Mouse (Mus musculus) 416B (cell line): Measurements from ENCODE around the gene Cwc27.

Experiments
- DNase-seq: peaks from one replicate; pipeline ENCODE4 v3.0.0; 2011; ENCODE audit warnings: low read depth

Gene Cwc27

GRCm38 (mm10) chr13:104611296-104611695 lies 205.6 kb downstream of the Cwc27 start:
- peak; percentile 65 for DNase-seq

GRCm38 (mm10) chr13:104610210-104611111 lies 206.5 kb downstream of the Cwc27 start:
- peak; percentile 91 for DNase-seq

DNA sequence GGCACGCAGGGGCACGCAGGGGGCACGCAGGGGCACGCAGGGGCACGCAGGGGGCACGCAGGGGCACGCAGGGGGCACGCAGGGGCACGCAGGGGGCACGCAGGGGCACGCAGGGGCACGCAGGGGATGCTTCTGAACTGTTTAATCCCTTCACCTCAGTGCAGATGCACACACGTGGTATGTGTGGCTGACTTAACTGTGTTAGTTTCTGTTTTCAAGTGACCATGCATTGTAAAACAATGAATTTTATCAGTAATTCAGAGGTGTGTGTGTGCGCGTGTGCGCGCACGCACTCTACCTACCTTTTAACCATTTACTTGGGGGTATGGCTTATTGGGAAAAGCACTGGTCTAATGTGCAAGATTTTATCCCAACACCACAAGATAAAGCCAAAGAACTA lies 208.4 kb downstream of the Cwc27 start:
- no peak for DNase-seq

GRCm38 (mm10) chr13:104606786-104607580 lies 210.0 kb downstream of the Cwc27 start:
- DNase-seq = peak; percentile 92

GRCm38 (mm10) chr13:104605111-104605510 lies 211.8 kb downstream of the Cwc27 start:
- DNase-seq = peak; percentile 70

GRCm38 (mm10) chr13:104602197-104602596 lies 214.7 kb downstream of the Cwc27 start:
- no peak for DNase-seq

GRCm38 (mm10) chr13:104601783-104602182 lies 215.2 kb downstream of the Cwc27 start:
- DNase-seq = no peak

DNA sequence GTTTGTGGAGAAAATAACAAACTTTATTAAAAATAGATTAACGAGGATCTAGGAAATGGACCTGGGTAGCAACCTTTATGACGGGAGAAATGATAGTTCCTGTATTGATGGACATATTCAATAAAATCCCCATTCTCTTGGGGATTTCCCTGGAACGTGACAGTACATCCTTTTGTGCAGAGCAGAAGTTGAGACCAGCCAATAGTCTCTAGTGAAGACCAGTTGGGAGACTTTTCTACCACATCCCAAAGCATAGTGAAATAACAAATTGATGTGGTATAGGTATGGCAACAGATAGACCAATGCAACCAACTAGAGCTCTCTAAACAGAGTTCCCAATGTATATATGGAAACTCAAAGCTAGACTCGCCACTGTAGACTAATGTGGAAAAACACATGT lies 220.7 kb downstream of the Cwc27 start:
- DNase-seq = no peak

GRCm38 (mm10) chr13:104594820-104595351 lies 222.1 kb downstream of the Cwc27 start:
- no peak for DNase-seq

- DNase-seq = no peak
Observed at GRCm38 (mm10) chr13:104590931-104591330, 226.0 kb downstream of the Cwc27 start.

- no peak for DNase-seq
Observed at GRCm38 (mm10) chr13:104590097-104590607, 226.8 kb downstream of the Cwc27 start.

DNA sequence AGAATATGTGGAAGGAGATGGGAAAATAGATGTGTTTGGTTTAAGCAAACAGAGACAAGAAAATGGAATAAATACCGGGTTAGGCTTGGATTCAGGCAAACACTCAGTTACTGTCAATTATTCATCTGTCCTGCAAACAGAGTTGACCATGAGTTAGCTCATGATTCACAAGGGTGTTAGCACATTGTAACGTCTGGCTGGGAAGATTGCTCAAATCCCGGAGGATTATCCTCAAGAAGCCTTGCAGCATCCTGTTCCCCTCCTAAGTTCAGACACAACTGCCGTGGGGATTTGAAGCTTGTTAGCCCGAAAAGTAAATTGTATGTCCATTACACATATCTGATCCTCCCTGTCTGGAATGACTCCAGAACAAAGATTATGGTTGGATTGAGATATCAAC lies 228.6 kb downstream of the Cwc27 start:
- no peak for DNase-seq
